In genomic region chr1:88475502-88475953, GRCm38 (mm10) we compare ENCODE assay signal across 9 mouse cellular contexts. TPM values are rescaled to one million over a fixed set of nuclear protein-coding genes. Genes with fewer than 3 reads are reported as not detected.
DNase-seq lines count a peak whose midpoint lies in the region; ATAC-seq and TF ChIP-seq lines count a peak whose summit lies in the region.
"Had no signal": no experiment of that assay in that cellular context is flagged by ENCODE, and none has a peak within 500 bp of the region (broad histone marks: within the 10 kb centered on the region; RNA-seq: fewer than 3 reads in every experiment).

No protein-coding gene starts in this region.

- H3K27me3 ChIP-seq in G1E (ENCODE audit: insufficient read depth, low read length), result peaks cover 5% of the 10 kb centered on the region; the same call in 1 of the 2 replicates
- no peaks in the 10 kb centered on the region for H3K27me3 ChIP-seq in kidney, postnatal 0 days (ENCODE audit: insufficient read depth, low read length)

- H3K4me2 ChIP-seq in kidney, postnatal 0 days (ENCODE audit: low read length), result no peak overlapping the region

- peak; percentile 56 for ATAC-seq in G1E (ENCODE audit: extremely low read depth, insufficient number of reproducible peaks, low FRiP score, poor library complexity, severe bottlenecking)
- ATAC-seq in common myeloid progenitor, adult 5-6 weeks (replicated peaks; ENCODE audit: low read depth, poor library complexity, severe bottlenecking), result peak; percentile 57
- peak; percentile 89 for ATAC-seq in kidney, postnatal 0 days (replicated peaks; ENCODE audit: low FRiP score, low read depth)
- ATAC-seq in cerebellum, adult (ENCODE audit: insufficient number of reproducible peaks, low FRiP score, low TSS enrichment), result no peak

- H3K27ac ChIP-seq in kidney, postnatal 0 days, result peak overlapping the region; percentile 89
- H3K27ac ChIP-seq in gastrocnemius, adult 2 months, result no peak overlapping the region

- no peak for DNase-seq in G1E (ENCODE audit: low spot score)
- DNase-seq in kidney, postnatal 0 days (ENCODE audit: low spot score), result peak; percentile 89
- DNase-seq in mesoderm, embryonic 11.5 days (ENCODE audit: low read depth, low spot score), result peak; percentile 74
- no peak for DNase-seq in gastrocnemius, postnatal 14 days
- DNase-seq in gastrocnemius, adult 2 months, result no peak
- no peak for DNase-seq in left cerebral cortex, adult 18-20 months (ENCODE audit: low spot score in 2 of 2)

- peaks cover 42% of the 10 kb centered on the region for H3K4me1 ChIP-seq in G1E (ENCODE audit: insufficient read depth, low read depth, low read length)
- peaks cover 32% of the 10 kb centered on the region; the same call in 1 of the 2 replicates for H3K4me1 ChIP-seq in kidney, postnatal 0 days (replicated peaks; ENCODE audit: insufficient read depth, low read length)

- H3K4me3 ChIP-seq in G1E (ENCODE audit: low read depth, low read length), result no peak overlapping the region; the same call in 1 of the 2 replicates
- no peak overlapping the region for H3K4me3 ChIP-seq in kidney, postnatal 0 days (replicated peaks; ENCODE audit: low read depth, low read length)
- H3K4me3 ChIP-seq in gastrocnemius, adult 2 months, result no peak overlapping the region

- WGBS in kidney, postnatal 0 days, result 4% methylated on average over 8 of the region's 8 CpGs

- no peak for TF ChIP-seq CTCF in G1E (IDR thresholded peaks at IDR 0.05; ENCODE audit: low read depth, low read length)
- no peak; the same call in 1 of the 2 replicates for TF ChIP-seq CTCF in kidney, postnatal 0 days (IDR thresholded peaks at IDR 0.05; ENCODE audit: low read depth)
- TF ChIP-seq CTCF in gastrocnemius, adult 2 months (IDR thresholded peaks at IDR 0.05), result no peak

- no peaks in the 10 kb centered on the region for H3K36me3 ChIP-seq in G1E (replicated peaks)
- no peaks in the 10 kb centered on the region for H3K36me3 ChIP-seq in kidney, postnatal 0 days (ENCODE audit: insufficient read depth, low read length)

- no peaks in the 10 kb centered on the region for H3K9me3 ChIP-seq in G1E (replicated peaks)
- no peaks in the 10 kb centered on the region for H3K9me3 ChIP-seq in kidney, postnatal 0 days (replicated peaks; ENCODE audit: low read length)

- no peak overlapping the region for H3K9ac ChIP-seq in kidney, postnatal 0 days (ENCODE audit: low read depth, low read length)

- intact Hi-C loops in gastrocnemius, postnatal 14 days (cut with DNase I; ENCODE audit: low total_unique reads), result no loop called here
- intact Hi-C loops in gastrocnemius, adult 2 months (cut with DNase I), result no loop called here

RNA-seq across cellular contexts. Expression of gene Glrp1, which starts 34.3 kb away (rescaled TPM):
- not detected in 2 replicates for total RNA-seq in G1E (2014; fragmentation: Nextera tagmentation)
- total RNA-seq in G1E (2017), result 0.16 TPM in 1 of 2 replicates, not detected in the other
- not detected in 2 replicates for polyA plus RNA-seq in G1E (2012)
- total RNA-seq in common myeloid progenitor, adult 5-6 weeks (2017), result 0.91 and 3.2 TPM in 2 replicates
- 0.09 TPM in 1 of 2 replicates, not detected in the other for polyA plus RNA-seq in kidney, postnatal 0 days (2015; fragmentation: Nextera tagmentation; extraction: Ambion mirVana)
- total RNA-seq in gastrocnemius, postnatal 14 days (2021), result not detected
- not detected for total RNA-seq in gastrocnemius, adult 2 months (2021)
- total RNA-seq in left cerebral cortex, adult 18-20 months (2021), result not detected
- total RNA-seq: adrenal gland, postnatal 4 days had no signal

Comparison
In these comparisons a context has a peak if more than half of its experiments do, and no peak if none do; other contexts are left out.
1. DNase-seq: peak in kidney, postnatal 0 days (single experiment) and mesoderm, embryonic 11.5 days (single experiment); none in G1E (single experiment), gastrocnemius, postnatal 14 days (single experiment), gastrocnemius, adult 2 months (single experiment) and left cerebral cortex, adult 18-20 months (0 of 2).